Mouse (Mus musculus) stomach, embryonic 14.5 days (tissue): Measurements from ENCODE around the gene Sec16b. TPM values are rescaled to one million over a fixed set of nuclear protein-coding genes. Genes with fewer than 3 reads are reported as not detected.

ENCODE experiments used
- ATAC-seq: fragments of 200-750 bp; cut with Nextera tagmentation; 2 replicates; pipeline ENCODE4 v1.8.0; 2017; ENCODE audit warnings: low read depth, moderate TSS enrichment; ENCODE audit not compliant: insufficient number of reproducible peaks, insufficient read depth, low FRiP score
- H3K27ac ChIP-seq: fragments of 300-500 bp; sonication (generic); 2 replicates; pipeline ENCODE4 v1.5.1; 2014; ENCODE audit warnings: mild to moderate bottlenecking, low read length, moderate library complexity, mixed read lengths
- H3K27me3 ChIP-seq: fragments of 300-500 bp; sonication (generic); 2 replicates; pipeline ENCODE4 v1.6.1; 2014; ENCODE audit warnings: low read length, control low read depth, mixed read lengths; ENCODE audit not compliant: control insufficient read depth, insufficient read depth
- H3K36me3 ChIP-seq: fragments of 300-500 bp; sonication (generic); 2 replicates; pipeline ENCODE4 v1.6.1; 2014; ENCODE audit warnings: mild to moderate bottlenecking, control low read depth, low read length, moderate library complexity, mixed read lengths; ENCODE audit not compliant: control insufficient read depth, insufficient read depth
- H3K4me1 ChIP-seq: fragments of 300-500 bp; sonication (generic); 2 replicates; pipeline ENCODE4 v1.6.1; 2014; ENCODE audit warnings: low read length, control low read depth, mixed read lengths; ENCODE audit not compliant: control insufficient read depth, insufficient read depth
- H3K4me2 ChIP-seq: fragments of 300-500 bp; sonication (generic); replicated peaks from 2 replicates; pipeline ENCODE4 v1.6.1; 2014; ENCODE audit warnings: low read depth, low read length, control low read depth
- H3K4me3 ChIP-seq: fragments of 300-500 bp; sonication (generic); 2 replicates; pipeline ENCODE4 v1.5.1; 2014; ENCODE audit warnings: low read depth, low read length, control low read depth
- H3K9ac ChIP-seq: fragments of 300-500 bp; sonication (generic); replicated peaks from 2 replicates; pipeline ENCODE4 v1.6.1; 2014; ENCODE audit warnings: low read depth, mild to moderate bottlenecking, control low read depth, low read length, moderate library complexity, mixed read lengths
- H3K9me3 ChIP-seq: fragments of 300-500 bp; sonication (generic); 2 replicates; pipeline ENCODE4 v1.6.1; 2016; ENCODE audit warnings: low read depth, low read length, control low read depth; ENCODE audit not compliant: control insufficient read depth
- WGBS: fragments of 180-500 bp; shearing (Covaris S2); extraction: QIAGEN DNeasy Blood & Tissue Kit; methylation state at CpG from one replicate; pipeline ENCODE4 v1.1.7; 2014; 5-methylcytosine and 5-hydroxymethylcytosine counted together
- polyA plus RNA-seq: library from polyadenylated mRNA; unstranded; fragments of >200 nt; fragmentation: Nextera tagmentation; extraction: Ambion mirVana; gene quantifications from 2 replicates; pipeline ENCODE4 v1.2.1, GENCODE M21; 2014

Sec16b gene
- polyA plus RNA-seq, 1 experiment from 2014 or later, result 6.7 TPM

DNA sequence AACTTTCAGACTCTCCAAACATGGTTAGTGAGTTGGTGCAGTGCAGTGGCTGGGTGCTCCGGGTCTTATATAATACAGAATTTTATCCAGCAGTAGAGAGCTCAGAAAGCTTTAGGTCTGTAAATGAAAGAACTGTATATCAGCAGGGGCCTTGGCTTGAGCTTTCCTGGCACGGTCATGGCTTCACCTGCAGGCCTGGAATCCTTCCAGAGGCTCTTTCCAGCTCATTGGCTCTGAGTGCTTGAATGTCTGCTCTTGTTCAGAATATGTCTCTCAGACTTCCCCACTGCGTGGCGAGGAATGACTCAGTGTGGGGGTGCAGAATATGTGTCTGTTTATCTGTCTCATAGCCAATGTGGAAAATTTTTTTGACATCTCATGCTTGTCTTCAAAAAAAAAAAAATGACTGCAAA is 11.6 kb downstream of the Sec16b start:
- no peak for ATAC-seq
- H3K36me3 ChIP-seq, result no peaks in the 10 kb centered on the region

DNA sequence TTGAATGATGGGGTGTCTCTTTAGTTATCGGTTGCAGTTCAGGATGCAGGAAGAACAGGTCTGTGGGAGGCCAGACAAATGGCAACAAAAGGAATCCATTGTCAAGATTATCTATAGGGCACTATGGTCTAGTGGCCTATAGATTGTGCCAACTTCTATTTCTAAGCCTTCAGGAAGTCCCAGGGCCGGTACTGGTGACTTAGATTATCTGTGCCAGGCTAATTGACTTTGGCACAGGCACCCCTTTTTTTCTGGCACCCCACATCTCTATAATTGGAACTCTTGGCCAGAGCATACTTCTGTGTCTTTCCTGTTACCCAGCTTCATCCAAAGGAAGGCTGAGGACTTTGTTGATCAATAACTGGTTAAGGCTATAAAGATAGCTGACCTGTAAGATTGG is 12.9 kb downstream of the Sec16b start:
- no peaks in the 10 kb centered on the region for H3K9me3 ChIP-seq
- H3K4me3 ChIP-seq, result no peak overlapping the region
- H3K27me3 ChIP-seq, result no peaks in the 10 kb centered on the region
- no peak overlapping the region for H3K27ac ChIP-seq
- ATAC-seq, result no peak
- H3K4me1 ChIP-seq, result no peaks in the 10 kb centered on the region
- no peaks in the 10 kb centered on the region for H3K36me3 ChIP-seq
- no peak overlapping the region for H3K4me2 ChIP-seq
- WGBS, result 88% methylated on average over 2 of the region's 2 CpGs
- no peak overlapping the region for H3K9ac ChIP-seq

More for the DNA sequence above, 11.6 kb downstream of the Sec16b start:
- Histone ChIP-seq H3K27me3 (no peaks in the 10 kb centered on the region), H3K9ac (no peak overlapping the region), H3K27ac (no peak overlapping the region), H3K4me3 (no peak overlapping the region), H3K4me1 (no peaks in the 10 kb centered on the region), H3K4me2 (no peak overlapping the region), H3K9me3 (no peaks in the 10 kb centered on the region)
- WGBS, result 59% methylated on average over 4 of the region's 4 CpGs

- H3K9ac ChIP-seq, result no peak overlapping the region
- 90% methylated on average over 5 of the region's 5 CpGs for WGBS
- H3K9me3 ChIP-seq, result no peaks in the 10 kb centered on the region
- H3K27ac ChIP-seq, result no peak overlapping the region
- no peak for ATAC-seq
- no peak overlapping the region for H3K4me2 ChIP-seq
- no peaks in the 10 kb centered on the region for H3K27me3 ChIP-seq
- no peaks in the 10 kb centered on the region for H3K4me1 ChIP-seq
- no peaks in the 10 kb centered on the region for H3K36me3 ChIP-seq
- no peak overlapping the region for H3K4me3 ChIP-seq
Measured at GRCm38 (mm10) chr1:157522322-157522721, 15.8 kb downstream of the Sec16b start.

GRCm38 (mm10) chr1:157524775-157525174 is 18.2 kb downstream of the Sec16b start:
- H3K27ac ChIP-seq, result no peak overlapping the region

DNA sequence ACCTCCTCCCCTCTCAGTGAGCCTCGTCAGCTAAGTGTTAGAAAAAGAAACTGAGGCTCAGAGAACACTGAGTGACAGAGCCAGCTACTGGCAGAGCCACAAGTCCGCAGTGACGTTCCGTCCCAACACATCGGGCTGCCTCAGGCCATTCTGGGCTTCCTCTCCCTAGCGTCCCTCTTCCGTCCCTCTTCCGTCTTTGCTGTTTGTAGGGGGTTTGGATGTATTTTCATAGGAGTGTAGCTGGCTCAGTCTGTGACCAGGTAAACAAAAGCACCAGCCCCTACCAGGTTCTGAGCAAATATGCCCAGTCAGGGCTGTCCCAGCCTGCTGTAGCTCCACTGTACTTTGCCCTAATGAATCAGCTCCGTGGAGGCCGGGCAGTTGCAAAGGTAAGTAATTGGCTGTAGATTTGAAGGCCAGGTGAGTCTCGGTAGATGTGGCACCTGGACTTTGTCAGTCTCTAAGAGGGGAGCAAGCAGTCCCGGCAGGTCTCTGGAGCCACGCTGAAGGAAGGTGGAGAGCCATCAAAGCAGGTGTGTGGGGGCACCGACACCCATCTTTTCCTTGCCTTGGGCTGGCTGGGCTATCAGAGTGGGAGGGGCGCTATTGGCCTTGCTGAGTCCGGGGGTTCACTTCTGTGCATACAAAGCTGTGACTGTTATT is 19.3 kb downstream of the Sec16b start:
- 77% methylated on average over 16 of the region's 16 CpGs for WGBS
- Histone ChIP-seq H3K27me3 (no peaks in the 10 kb centered on the region), H3K4me1 (no peaks in the 10 kb centered on the region), H3K9me3 (no peaks in the 10 kb centered on the region), H3K27ac (peak overlapping the region; percentile 62), H3K9ac (no peak overlapping the region), H3K4me2 (0 out of 2 replicates have a peak overlapping the region, but pooled peaks have one; percentile 2), H3K4me3 (no peak overlapping the region), H3K36me3 (no peaks in the 10 kb centered on the region)
- ATAC-seq, result peak; percentile 87

More at GRCm38 (mm10) chr1:157524775-157525174, 18.2 kb downstream of the Sec16b start:
- Histone ChIP-seq H3K36me3 (no peaks in the 10 kb centered on the region), H3K4me3 (no peak overlapping the region), H3K9ac (no peak overlapping the region), H3K4me1 (no peaks in the 10 kb centered on the region), H3K9me3 (no peaks in the 10 kb centered on the region), H3K27me3 (no peaks in the 10 kb centered on the region), H3K4me2 (no peak overlapping the region)
- 79% methylated on average over 7 of the region's 7 CpGs for WGBS
- no peak for ATAC-seq

DNA sequence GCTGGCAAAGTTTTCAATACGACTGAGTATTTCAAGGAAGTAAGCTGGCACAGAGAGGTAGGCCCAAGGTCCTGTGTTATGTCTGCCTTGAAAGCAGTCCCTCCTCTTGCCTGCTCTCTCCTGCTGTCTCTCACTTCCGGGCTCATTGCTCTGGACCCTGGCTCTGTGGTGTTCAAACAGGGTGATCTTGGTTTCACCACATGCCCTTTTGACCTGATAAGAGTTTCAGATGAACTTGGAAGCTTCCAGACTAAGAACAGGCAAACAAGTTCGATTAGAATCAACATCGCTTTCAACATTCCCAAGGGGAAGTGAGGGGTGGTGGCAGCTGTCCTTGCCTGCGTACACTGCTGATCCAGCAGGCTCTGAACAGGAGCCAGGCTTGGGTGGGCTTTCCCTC is 20.1 kb downstream of the Sec16b start:
- peak; percentile 56; the same call in 1 of the 2 replicates for ATAC-seq
- 41% methylated on average over 5 of the region's 5 CpGs for WGBS
- no peak overlapping the region for H3K4me3 ChIP-seq
- H3K9me3 ChIP-seq, result no peaks in the 10 kb centered on the region
- no peaks in the 10 kb centered on the region for H3K4me1 ChIP-seq
- no peak overlapping the region for H3K9ac ChIP-seq
- no peaks in the 10 kb centered on the region for H3K36me3 ChIP-seq
- no peaks in the 10 kb centered on the region for H3K27me3 ChIP-seq
- H3K4me2 ChIP-seq, result peak overlapping the region; percentile 18
- peak overlapping the region; percentile 62 for H3K27ac ChIP-seq

GRCm38 (mm10) chr1:157532826-157533460 is 26.4 kb downstream of the Sec16b start:
- H3K9ac ChIP-seq, result no peak overlapping the region
- no peak overlapping the region for H3K4me2 ChIP-seq
- H3K27ac ChIP-seq, result no peak overlapping the region
- H3K36me3 ChIP-seq, result no peaks in the 10 kb centered on the region; the same call in 1 of the 2 replicates
- no peaks in the 10 kb centered on the region for H3K4me1 ChIP-seq
- no peaks in the 10 kb centered on the region for H3K9me3 ChIP-seq
- no peak overlapping the region for H3K4me3 ChIP-seq
- whole genome bisulfite sequencing, result 52% methylated on average over 8 of the region's 8 CpGs
- ATAC-seq, result no peak
- no peaks in the 10 kb centered on the region for H3K27me3 ChIP-seq

- Histone ChIP-seq H3K9me3 (no peaks in the 10 kb centered on the region), H3K4me3 (no peak overlapping the region), H3K27ac (no peak overlapping the region), H3K4me1 (no peaks in the 10 kb centered on the region), H3K4me2 (no peak overlapping the region), H3K36me3 (no peaks in the 10 kb centered on the region; the same call in 1 of the 2 replicates), H3K9ac (no peak overlapping the region), H3K27me3 (no peaks in the 10 kb centered on the region)
- no peak for ATAC-seq
- WGBS, result 95% methylated on average over 1 of the region's 1 CpGs
Measured at GRCm38 (mm10) chr1:157535571-157535970, 29.0 kb downstream of the Sec16b start.
